Mouse (Mus musculus) left cerebral cortex, postnatal 10 days (tissue): Measurements from ENCODE around the gene Slco2a1. TPM values are rescaled to one million over a fixed set of nuclear protein-coding genes. Genes with fewer than 3 reads are reported as not detected.
A peak's percentile ranks its signal among the peaks of the same experiment; 100 is the strongest.

Source experiments
- DNase-seq, 2 experiments: peaks; one replicate each; pipeline ENCODE4 v3.0.0; 2021 to 2022; ENCODE audit warnings: low spot score in 2 of 2, mixed read lengths in 1 of 2; ENCODE audit errors: extremely low spot score in 1 of 2
- intact Hi-C: fragments of 180-260 bp; cut with DNase I; formaldehyde crosslinking; loops from one replicate; pipeline ENCODE4 v1.15.1; 2025
- total RNA-seq, 2 experiments: library from RNA; stranded (reverse); gene quantifications; 2 replicates each; pipeline ENCODE4 v1.2.3; 2021

Gene Slco2a1
- total RNA-seq, 2 experiments from 2014 or later = 1.9 to 3.2 TPM

GRCm38 (mm10) chr9:103110727-103111501, 122.4 kb downstream of the Slco2a1 start:
- DNase-seq = no peak
- intact Hi-C loops = loop anchor here (5.0 kb wide), 1 partner anchor 191 kb away; no protein-coding TSS in a partner anchor

DNA sequence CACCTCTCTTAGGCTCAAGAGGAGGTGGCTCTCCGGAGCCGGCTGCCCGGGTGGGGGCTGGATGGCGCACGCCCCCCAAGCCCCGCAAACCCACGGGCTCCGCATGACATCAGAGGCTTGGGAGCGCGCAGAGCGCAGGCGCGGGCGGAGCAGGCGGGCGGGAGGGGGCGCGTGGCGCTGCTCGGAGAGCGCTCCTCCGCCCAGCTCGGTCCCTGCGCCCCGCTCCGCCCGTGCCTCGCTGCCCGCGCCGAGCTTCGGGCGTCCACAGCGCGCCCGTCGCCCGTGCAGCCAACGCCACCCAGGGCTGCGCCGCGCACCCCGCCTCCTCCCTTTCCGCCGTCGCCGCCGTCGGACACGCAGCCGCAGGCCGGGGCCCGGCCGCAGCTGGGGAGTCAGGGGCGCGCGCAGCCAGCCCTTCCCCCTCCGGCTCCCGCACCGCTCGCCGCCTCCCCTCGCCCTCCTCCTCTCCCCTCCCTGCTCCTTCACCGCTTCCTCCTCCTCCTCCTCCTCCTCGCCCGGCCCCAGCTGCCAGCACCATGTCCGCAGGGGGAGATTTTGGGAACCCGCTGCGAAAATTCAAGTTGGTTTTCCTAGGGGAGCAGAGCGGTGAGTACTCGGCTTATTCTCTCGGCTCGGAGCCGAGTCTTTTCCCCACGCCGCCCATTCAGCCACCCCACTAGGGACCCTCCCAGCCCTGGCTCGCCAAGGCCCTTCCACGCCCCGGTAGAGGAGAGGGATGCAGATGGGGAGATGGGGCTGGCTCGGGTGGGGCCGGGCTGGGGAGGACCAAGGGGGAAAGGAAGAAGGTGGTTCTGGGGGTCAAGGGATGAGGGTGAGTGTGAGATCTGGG, 123.3 kb downstream of the Slco2a1 start, which contains the start of gene Rab6b:
Gene Rab6b (plus strand): TSS at position 167 of the 850 bp plus-strand sequence.
- peak; percentile 67 to 85 for DNase-seq
- intact Hi-C loops = loop anchor here (5.0 kb wide), 1 partner anchor 190 kb away; no protein-coding TSS in a partner anchor

DNA sequence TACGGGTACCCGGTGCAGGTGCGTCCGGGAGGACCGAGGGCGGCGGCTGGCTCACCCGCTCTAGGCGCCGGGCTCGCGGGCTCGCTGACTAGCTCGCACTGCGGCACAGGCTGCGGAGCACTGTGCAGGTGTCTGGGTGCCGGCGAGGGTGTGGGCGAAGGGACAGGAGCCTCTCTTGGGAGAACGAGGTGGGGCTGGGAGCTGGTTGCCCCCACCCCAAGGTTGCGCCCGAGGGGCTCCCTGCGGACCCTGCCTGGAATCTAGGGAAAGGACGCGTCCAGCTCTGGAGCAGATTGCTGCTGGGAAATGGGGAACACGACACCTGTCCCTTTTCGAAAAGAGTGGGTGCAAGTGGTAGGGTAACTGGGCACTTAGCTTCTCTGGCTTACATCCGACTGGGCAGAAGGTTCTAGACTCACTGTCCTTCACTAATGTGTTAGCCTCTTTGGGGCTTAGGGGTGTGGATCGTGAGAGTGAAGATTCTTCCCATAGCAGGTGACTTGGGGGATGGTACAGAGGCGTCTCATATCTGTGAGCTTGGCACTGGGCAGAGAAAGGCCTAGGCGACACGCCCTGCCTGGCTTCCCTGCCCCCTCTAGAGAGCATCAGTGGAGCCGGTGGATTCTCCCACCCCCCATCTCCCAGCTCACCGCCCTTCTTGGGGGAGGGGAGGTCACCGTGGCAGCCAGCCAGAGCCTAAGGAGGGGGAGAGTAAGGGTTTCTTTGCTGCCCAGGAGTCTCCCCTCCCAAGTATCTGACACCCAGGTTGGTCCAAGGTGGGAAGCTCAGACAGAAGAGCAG, 124.2 kb downstream of the Slco2a1 start:
- intact Hi-C loops = loop anchor here (5.0 kb wide), 1 partner anchor 190 kb away; no protein-coding TSS in a partner anchor
- DNase-seq = peak in 1 of 2 experiments; percentile 60

- DNase-seq = no peak
- intact Hi-C loops = loop anchor here (5.0 kb wide), 1 partner anchor 189 kb away; no protein-coding TSS in a partner anchor
Measured at GRCm38 (mm10) chr9:103113351-103113750, 124.8 kb downstream of the Slco2a1 start.

DNA sequence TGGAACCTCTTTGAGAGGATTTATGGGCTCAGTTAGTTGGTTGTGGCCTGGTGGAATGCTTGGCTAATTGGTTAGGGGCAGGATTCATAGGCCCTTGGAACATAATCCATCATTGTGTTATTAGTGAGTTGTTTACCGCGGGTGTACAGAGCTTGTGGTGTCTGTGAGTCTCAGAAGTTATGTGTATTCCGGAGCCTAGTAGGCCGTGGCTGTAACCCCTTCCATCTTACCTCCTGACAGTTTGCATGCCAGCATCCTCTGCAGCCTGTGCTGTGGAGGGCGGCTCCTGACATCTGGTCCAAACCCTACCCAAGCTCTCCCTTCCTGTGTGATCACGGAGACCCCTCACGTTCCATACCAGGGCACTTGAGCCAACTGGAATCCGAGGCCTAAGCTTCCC, 125.8 kb downstream of the Slco2a1 start:
- intact Hi-C loops = loop anchor here (5.0 kb wide), 1 partner anchor 188 kb away; no protein-coding TSS in a partner anchor

GRCm38 (mm10) chr9:103114901-103115300, 126.4 kb downstream of the Slco2a1 start:
- intact Hi-C loops = loop anchor here (5.0 kb wide), 1 partner anchor 187 kb away; no protein-coding TSS in a partner anchor

More for the DNA sequence above, 125.8 kb downstream of the Slco2a1 start:
- no peak for DNase-seq

DNA sequence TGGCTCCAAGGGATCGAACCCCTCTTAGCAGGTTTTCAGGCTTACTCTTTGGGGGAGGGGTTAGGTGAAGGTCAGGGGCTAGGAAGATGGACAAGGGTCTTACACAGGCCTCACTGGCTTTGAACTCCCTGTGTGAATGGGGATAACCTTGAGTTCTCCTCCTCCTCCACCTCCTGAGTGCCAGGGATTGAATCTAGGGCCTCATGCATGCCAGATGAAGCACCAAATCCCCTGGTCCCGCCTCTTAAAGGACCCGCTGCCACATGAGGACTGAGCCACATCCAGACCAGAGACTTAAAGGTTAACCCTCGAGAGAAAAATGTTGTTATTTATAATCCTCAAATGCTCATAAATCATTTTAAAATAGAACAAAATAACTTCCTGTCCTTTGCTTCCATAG, 128.4 kb downstream of the Slco2a1 start:
- intact Hi-C loops = no loop called here
- no peak for DNase-seq

More at GRCm38 (mm10) chr9:103114901-103115300, 126.4 kb downstream of the Slco2a1 start:
- DNase-seq = peak in 1 of 2 experiments; percentile 20

GRCm38 (mm10) chr9:103117495-103117894, 129.0 kb downstream of the Slco2a1 start:
- no peak for DNase-seq
- intact Hi-C loops = no loop called here

DNA sequence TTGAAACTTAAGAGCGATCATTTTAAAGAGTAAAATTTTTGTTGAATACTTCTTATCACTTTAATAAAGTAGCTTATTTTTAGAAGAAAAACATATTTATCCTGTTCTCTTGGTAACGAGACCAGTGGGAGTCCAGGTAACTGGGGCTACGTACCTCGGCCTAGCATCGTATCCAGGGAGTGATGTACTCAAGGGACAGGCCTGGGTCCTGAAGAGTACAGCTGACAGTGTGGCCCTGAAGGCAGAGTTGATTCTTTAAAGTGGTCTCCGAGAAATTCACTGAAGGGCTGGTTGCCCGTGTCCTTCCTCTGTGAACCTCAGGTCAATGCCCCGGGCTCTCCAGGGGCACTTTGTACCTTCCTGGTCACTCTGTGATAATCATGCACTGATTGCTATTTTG, 129.4 kb downstream of the Slco2a1 start:
- DNase-seq = no peak
- intact Hi-C loops = no loop called here

- DNase-seq = no peak
- intact Hi-C loops = no loop called here
Measured at GRCm38 (mm10) chr9:103118651-103119275, 130.3 kb downstream of the Slco2a1 start.

DNA sequence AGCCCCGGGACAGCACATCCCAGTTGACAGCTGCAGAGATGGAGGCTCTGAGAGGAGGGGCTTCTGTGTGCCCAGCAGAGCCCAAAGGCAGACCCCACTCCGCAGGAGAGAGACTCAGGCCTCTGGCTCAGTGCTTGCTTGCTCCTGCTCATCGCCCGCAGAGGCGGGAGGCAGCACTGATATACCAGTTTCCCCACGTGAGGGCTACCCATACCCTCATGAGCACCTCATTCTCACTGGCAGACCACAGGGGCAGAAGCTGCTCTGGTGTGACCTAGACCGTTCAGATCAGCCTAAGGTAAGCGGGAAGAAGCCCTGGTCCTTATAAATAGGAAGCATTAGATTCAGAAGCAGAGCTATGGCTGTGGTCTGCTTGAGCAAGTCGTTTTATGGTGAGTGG, 131.3 kb downstream of the Slco2a1 start:
- intact Hi-C loops = no loop called here
- DNase-seq = no peak

GRCm38 (mm10) chr9:103120231-103120630, 131.7 kb downstream of the Slco2a1 start:
- peak in 1 of 2 experiments; percentile 22 for DNase-seq
- intact Hi-C loops = no loop called here

- intact Hi-C loops = no loop called here
- no peak for DNase-seq
Measured at GRCm38 (mm10) chr9:103121546-103121945, 133.0 kb downstream of the Slco2a1 start.

DNA sequence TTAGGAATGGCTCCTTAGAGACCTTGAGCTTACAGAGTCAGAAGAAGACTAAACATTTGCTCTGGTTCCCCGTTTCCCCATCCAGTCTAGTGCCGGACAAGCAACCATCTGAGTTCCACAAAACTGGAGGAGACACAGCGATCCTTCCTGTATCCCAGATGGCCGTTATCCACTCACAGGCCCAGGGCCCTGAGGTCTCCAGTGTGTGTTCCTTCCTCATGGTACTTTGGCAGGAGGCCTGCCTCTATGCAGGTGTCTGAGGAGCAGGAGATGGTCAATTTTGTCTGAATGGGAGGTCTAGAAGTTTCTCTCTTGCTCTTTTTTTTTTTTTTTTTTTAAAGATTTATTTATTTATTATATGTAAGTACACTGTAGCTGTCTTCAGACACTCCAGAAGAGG, 136.2 kb downstream of the Slco2a1 start:
- intact Hi-C loops = no loop called here
- no peak for DNase-seq

- no peak for DNase-seq
- intact Hi-C loops = no loop called here
Measured at GRCm38 (mm10) chr9:103133493-103134124, 145.1 kb downstream of the Slco2a1 start.

DNA sequence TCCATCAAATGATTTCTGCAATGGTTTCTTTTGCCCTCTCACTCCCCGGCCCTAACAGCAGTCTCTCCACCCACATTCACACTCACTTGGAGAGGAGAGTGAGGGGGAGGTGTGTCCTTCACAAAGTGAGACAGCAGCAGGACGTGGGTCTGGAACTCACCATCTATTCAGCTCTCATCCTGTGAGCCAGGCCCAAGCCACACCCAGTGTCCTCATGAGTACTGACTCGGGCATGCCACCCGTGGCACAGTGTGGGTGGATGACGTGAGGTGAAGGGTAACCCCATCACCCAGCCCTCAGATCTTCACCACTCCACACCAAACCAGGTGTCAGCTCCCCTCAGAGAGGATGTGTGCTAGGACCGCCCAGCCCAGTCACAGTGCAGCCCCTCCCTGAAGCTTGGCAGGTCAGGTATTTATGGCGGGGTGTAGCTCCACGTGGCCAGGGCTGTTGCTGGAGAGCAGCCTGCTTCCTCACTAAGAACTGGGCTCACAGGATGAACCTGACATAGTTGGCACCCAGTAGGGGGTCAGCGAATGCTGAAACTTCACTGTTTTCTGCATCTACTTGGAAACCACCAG, 146.0 kb downstream of the Slco2a1 start:
- intact Hi-C loops = no loop called here

GRCm38 (mm10) chr9:103139481-103139880, 151.0 kb downstream of the Slco2a1 start:
- no peak for DNase-seq
- intact Hi-C loops = no loop called here

More for the DNA sequence above, 146.0 kb downstream of the Slco2a1 start:
- no peak for DNase-seq
